Mouse (Mus musculus) thymus, adult 2 months (tissue): ENCODE data around the gene Vav3. TPM values are rescaled to one million over a fixed set of nuclear protein-coding genes. Genes with fewer than 3 reads are reported as not detected.

ENCODE experiments used
- DNase-seq: peaks from one replicate; pipeline ENCODE4 v3.0.0; 2021
- H3K27ac ChIP-seq: fragments of 200-500 bp; 2 replicates; pipeline ENCODE4 v1.5.1; 2012; ENCODE audit warnings: low read length, control low read depth; ENCODE audit not compliant: control insufficient read depth, insufficient read depth
- H3K27me3 ChIP-seq: fragments of 200-500 bp; 2 replicates; pipeline ENCODE4 v1.6.1; 2012; ENCODE audit warnings: mild to moderate bottlenecking, low read length, moderate library complexity, mixed read lengths; ENCODE audit not compliant: control insufficient read depth, insufficient read depth
- H3K36me3 ChIP-seq: fragments of 200-500 bp; 2 replicates; pipeline ENCODE4 v1.6.1; 2012; ENCODE audit warnings: mild to moderate bottlenecking, low read length, moderate library complexity; ENCODE audit not compliant: control insufficient read depth, insufficient read depth
- H3K4me1 ChIP-seq: fragments of 200-500 bp; replicated peaks from 2 replicates; pipeline ENCODE4 v1.6.1; 2012; ENCODE audit warnings: low read length; ENCODE audit not compliant: control insufficient read depth, insufficient read depth
- H3K4me3 ChIP-seq: fragments of 200-500 bp; 2 replicates; pipeline ENCODE4 v1.5.1; 2012; ENCODE audit warnings: mild to moderate bottlenecking, low read length, control low read depth, moderate library complexity; ENCODE audit not compliant: control insufficient read depth, insufficient read depth
- CTCF ChIP-seq: fragments of 200-500 bp; IDR thresholded peaks from 2 replicates; pipeline ENCODE4 v1.5.1; 2012; ENCODE audit warnings: mild to moderate bottlenecking, control low read depth, low read length, moderate library complexity, borderline replicate concordance; ENCODE audit not compliant: control insufficient read depth, poor library complexity, insufficient read depth; ENCODE audit errors: extremely low read depth
- POLR2A ChIP-seq: fragments of 200-500 bp; IDR thresholded peaks from 2 replicates; pipeline ENCODE4 v1.6.1; 2012; ENCODE audit warnings: mild to moderate bottlenecking, low read length, control low read depth, moderate library complexity; ENCODE audit not compliant: control insufficient read depth, poor library complexity, insufficient read depth; ENCODE audit errors: extremely low read depth
- WGBS: fragments of 180-500 bp; shearing (Covaris S2); methylation state at CpG from one replicate; pipeline ENCODE4 v1.1.7; 2018; 5-methylcytosine and 5-hydroxymethylcytosine counted together
- polyA plus RNA-seq: library from polyadenylated mRNA; depleted of rRNA; stranded (reverse); fragments of >200 nt; gene quantifications from 2 replicates; pipeline ENCODE4 v1.2.3, GENCODE M21; 2012; rRNA removed

Vav3 gene
- 3.1 and 3.2 TPM in 2 replicates for polyA plus RNA-seq

GRCm38 (mm10) chr3:109340274-109341070 is at the start of gene Vav3:
Gene Vav3 (plus strand): TSS chr3:109340653.
- Histone ChIP-seq H3K4me1 (0 out of 2 replicates have a peak, but pooled peaks cover 10% of the 10 kb centered on the region), H3K36me3 (no peaks in the 10 kb centered on the region), H3K4me3 (peak within 1 kb of the TSS; percentile 63), H3K27ac (peak within 1 kb of the TSS; percentile 85; the same call in 1 of the 2 replicates), H3K27me3 (no peaks in the 10 kb centered on the region)
- WGBS: under 1% methylated on average over 92 of the region's 92 CpGs
- DNase-seq: peak; percentile 64
- TF ChIP-seq POLR2A: no peak
- no peak for TF ChIP-seq CTCF

- no peak for DNase-seq
- no peak overlapping the region for H3K27ac ChIP-seq
- H3K4me1 ChIP-seq: no peaks in the 10 kb centered on the region
- TF ChIP-seq CTCF (no peak), POLR2A (no peak)
- 94% methylated on average over 6 of the region's 6 CpGs for WGBS
- H3K4me3 ChIP-seq: no peak overlapping the region
- no peaks in the 10 kb centered on the region for H3K36me3 ChIP-seq
- H3K27me3 ChIP-seq: no peaks in the 10 kb centered on the region
Observed at GRCm38 (mm10) chr3:109298857-109299256, 41.6 kb upstream of the Vav3 start.

- no peak overlapping the region for H3K4me3 ChIP-seq
- H3K27ac ChIP-seq: no peak overlapping the region
- TF ChIP-seq POLR2A: no peak
- no peaks in the 10 kb centered on the region for H3K4me1 ChIP-seq
- 98% methylated on average over 4 of the region's 4 CpGs for WGBS
- no peaks in the 10 kb centered on the region for H3K36me3 ChIP-seq
- DNase-seq: no peak
- no peaks in the 10 kb centered on the region for H3K27me3 ChIP-seq
Observed at GRCm38 (mm10) chr3:109299303-109300074, 41.0 kb upstream of the Vav3 start.

DNA sequence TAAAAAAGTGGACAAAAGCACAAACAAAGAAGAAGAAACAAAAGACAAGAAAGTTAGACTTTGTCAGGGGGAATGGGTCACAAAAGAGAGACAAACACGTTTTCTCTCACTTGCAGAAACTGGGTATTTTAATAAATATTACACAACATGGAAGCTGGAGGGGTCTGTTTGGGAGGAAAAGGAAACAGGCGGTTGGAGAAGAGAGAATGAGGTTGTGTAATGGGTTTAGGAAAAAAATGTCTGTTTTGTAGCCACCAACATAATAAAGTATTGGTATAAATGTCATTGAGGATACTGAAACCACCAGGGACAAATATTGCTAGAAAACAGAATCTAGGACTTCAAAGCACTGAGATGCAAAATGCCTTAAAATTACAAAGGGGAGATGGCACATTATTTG is 38.4 kb upstream of the Vav3 start:
- 63% methylated on average over 2 of the region's 2 CpGs for WGBS
- TF ChIP-seq CTCF (no peak), POLR2A (no peak)
- no peaks in the 10 kb centered on the region for H3K4me1 ChIP-seq
- H3K27me3 ChIP-seq: no peaks in the 10 kb centered on the region
- H3K27ac ChIP-seq: no peak overlapping the region
- H3K4me3 ChIP-seq: no peak overlapping the region
- no peaks in the 10 kb centered on the region for H3K36me3 ChIP-seq
- DNase-seq: no peak

DNA sequence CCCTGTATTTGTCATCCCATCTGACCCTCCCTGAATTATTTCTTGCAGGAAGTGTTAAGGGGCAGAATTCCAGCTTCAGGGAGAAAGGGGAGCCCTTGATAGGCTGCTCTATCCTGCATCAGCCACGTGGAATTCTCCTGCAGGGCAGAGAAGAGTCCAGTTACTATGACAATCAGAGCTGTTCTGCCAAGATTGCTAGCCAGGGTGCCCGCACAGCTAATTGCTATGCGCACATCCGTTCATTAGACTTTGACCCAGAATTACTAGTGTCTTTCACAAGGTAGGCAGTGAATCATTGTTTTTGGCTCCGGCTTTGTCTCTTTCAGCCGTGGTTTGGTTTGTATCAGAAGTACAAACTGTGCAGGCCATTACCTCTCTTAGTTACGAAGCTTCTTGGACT is 33.0 kb upstream of the Vav3 start:
- H3K4me1 ChIP-seq: 0 out of 2 replicates have a peak, but pooled peaks cover 2% of the 10 kb centered on the region
- no peaks in the 10 kb centered on the region for H3K36me3 ChIP-seq
- H3K27ac ChIP-seq: no peak overlapping the region
- no peak overlapping the region for H3K4me3 ChIP-seq
- H3K27me3 ChIP-seq: no peaks in the 10 kb centered on the region
- 95% methylated on average over 7 of the region's 7 CpGs for WGBS
- no peak for TF ChIP-seq CTCF
- no peak for TF ChIP-seq POLR2A
- DNase-seq: no peak

GRCm38 (mm10) chr3:109308468-109308867 is 32.0 kb upstream of the Vav3 start:
- Histone ChIP-seq H3K36me3 (no peaks in the 10 kb centered on the region), H3K4me3 (no peak overlapping the region), H3K27me3 (no peaks in the 10 kb centered on the region), H3K27ac (no peak overlapping the region), H3K4me1 (0 out of 2 replicates have a peak, but pooled peaks cover 2% of the 10 kb centered on the region)
- TF ChIP-seq CTCF (no peak), POLR2A (no peak)
- WGBS: 81% methylated on average over 3 of the region's 3 CpGs
- DNase-seq: no peak
